Mouse (Mus musculus): ENCODE data around the gene Gm12184. TPM values are rescaled to one million over a fixed set of nuclear protein-coding genes. Genes with fewer than 3 reads are reported as not detected.
"Not testable (repeated sequence)": the region's sequence is repeated elsewhere in the genome, so short reads cannot be mapped to it uniquely, and the experiment has no call there.

The Gm12184 gene
- polyA plus RNA-seq, 1 experiment from 2014 or later = 2.6 TPM

GRCm38 (mm10) chr11:48798984-48799920 is 27.2 kb downstream of the Gm12184 start:
- Histone ChIP-seq H3K9ac (ENCODE audit: low read length) (peak overlapping the region; percentile 91), H3K36me3 (ENCODE audit: control insufficient read depth, insufficient read depth, low read length) (peaks cover 16% of the 10 kb centered on the region), H3K9me3 (ENCODE audit: control insufficient read depth, low read length) (no peaks in the 10 kb centered on the region), H3K4me1 (replicated peaks; ENCODE audit: control insufficient read depth, insufficient read depth, low read length) (peaks cover 17% of the 10 kb centered on the region), H3K4me2 (ENCODE audit: low read depth, low read length) (peak overlapping the region; percentile 95), H3K27me3 (ENCODE audit: control insufficient read depth, insufficient read depth, low read depth, low read length) (no peaks in the 10 kb centered on the region), H3K27ac (ENCODE audit: low read length) (peak overlapping the region; percentile 100), H3K4me3 (ENCODE audit: low read length) (peak overlapping the region; percentile 88)
- peak; percentile 26 for ATAC-seq (ENCODE audit: low read depth)
- 5% methylated on average over 18 of the region's 18 CpGs for WGBS

DNA sequence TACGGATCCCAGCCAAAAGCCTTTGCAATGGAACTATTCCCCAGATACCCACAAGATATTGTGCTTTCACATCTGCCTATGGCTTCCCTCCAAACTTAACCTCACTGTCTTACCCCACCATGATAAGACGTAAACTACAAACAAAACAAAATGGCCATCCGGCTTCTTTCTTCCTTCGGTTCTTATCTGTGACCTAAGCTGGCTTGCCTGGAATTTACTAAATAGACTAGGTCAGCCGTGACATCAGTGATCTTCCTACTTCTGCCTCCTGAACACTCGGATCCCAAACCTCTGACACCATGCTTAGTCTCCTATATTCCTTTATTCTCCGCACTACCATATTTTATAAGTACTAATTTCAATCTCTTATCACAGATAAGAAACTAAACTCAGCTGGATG is 28.1 kb downstream of the Gm12184 start:
- peaks cover 7% of the 10 kb centered on the region for H3K36me3 ChIP-seq (ENCODE audit: control insufficient read depth, insufficient read depth, low read length)
- peak overlapping the region; percentile 95; the same call in 1 of the 2 replicates for H3K4me2 ChIP-seq (ENCODE audit: low read depth, low read length)
- no peaks in the 10 kb centered on the region for H3K27me3 ChIP-seq (ENCODE audit: control insufficient read depth, insufficient read depth, low read depth, low read length)
- H3K9ac ChIP-seq (ENCODE audit: low read length) = no peak overlapping the region
- H3K4me3 ChIP-seq (ENCODE audit: low read length) = no peak overlapping the region
- no peak overlapping the region for H3K27ac ChIP-seq (ENCODE audit: low read length)
- ATAC-seq (ENCODE audit: low read depth) = no peak
- H3K4me1 ChIP-seq (replicated peaks; ENCODE audit: control insufficient read depth, insufficient read depth, low read length) = peaks cover 17% of the 10 kb centered on the region
- no peaks in the 10 kb centered on the region for H3K9me3 ChIP-seq (ENCODE audit: control insufficient read depth, low read length)
- 74% methylated on average over 7 of the region's 7 CpGs for WGBS

GRCm38 (mm10) chr11:48797287-48797686 is 29.2 kb downstream of the Gm12184 start:
- no peak overlapping the region for H3K4me2 ChIP-seq (ENCODE audit: low read depth, low read length)
- H3K27ac ChIP-seq (ENCODE audit: low read length) = no peak overlapping the region
- 74% methylated on average over 5 of the region's 5 CpGs for WGBS
- no peak overlapping the region for H3K9ac ChIP-seq (ENCODE audit: low read length)
- H3K36me3 ChIP-seq (ENCODE audit: control insufficient read depth, insufficient read depth, low read length) = 0 out of 2 replicates have a peak, but pooled peaks cover 2% of the 10 kb centered on the region
- ATAC-seq (ENCODE audit: low read depth) = no peak
- H3K27me3 ChIP-seq (ENCODE audit: control insufficient read depth, insufficient read depth, low read depth, low read length) = no peaks in the 10 kb centered on the region
- H3K4me1 ChIP-seq (replicated peaks; ENCODE audit: control insufficient read depth, insufficient read depth, low read length) = peaks cover 16% of the 10 kb centered on the region
- no peak overlapping the region for H3K4me3 ChIP-seq (ENCODE audit: low read length)
- no peaks in the 10 kb centered on the region for H3K9me3 ChIP-seq (ENCODE audit: control insufficient read depth, low read length)

- Histone ChIP-seq H3K4me2 (ENCODE audit: low read depth, low read length) (no peak overlapping the region), H3K36me3 (ENCODE audit: control insufficient read depth, insufficient read depth, low read length) (no peaks in the 10 kb centered on the region), H3K27ac (ENCODE audit: low read length) (no peak overlapping the region), H3K4me1 (replicated peaks; ENCODE audit: control insufficient read depth, insufficient read depth, low read length) (peaks cover 6% of the 10 kb centered on the region), H3K9me3 (ENCODE audit: control insufficient read depth, low read length) (no peaks in the 10 kb centered on the region), H3K9ac (ENCODE audit: low read length) (no peak overlapping the region), H3K27me3 (ENCODE audit: control insufficient read depth, insufficient read depth, low read depth, low read length) (no peaks in the 10 kb centered on the region), H3K4me3 (ENCODE audit: low read length) (no peak overlapping the region)
- no peak for ATAC-seq (ENCODE audit: low read depth)
- WGBS = 67% methylated on average over 4 of the region's 4 CpGs
Observed at GRCm38 (mm10) chr11:48796290-48796689, 30.2 kb downstream of the Gm12184 start.

- Histone ChIP-seq H3K9me3 (ENCODE audit: control insufficient read depth, low read length) (no peaks in the 10 kb centered on the region), H3K4me1 (replicated peaks; ENCODE audit: control insufficient read depth, insufficient read depth, low read length) (peaks cover 6% of the 10 kb centered on the region), H3K4me3 (ENCODE audit: low read length) (no peak overlapping the region), H3K27me3 (ENCODE audit: control insufficient read depth, insufficient read depth, low read depth, low read length) (no peaks in the 10 kb centered on the region), H3K36me3 (ENCODE audit: control insufficient read depth, insufficient read depth, low read length) (no peaks in the 10 kb centered on the region), H3K27ac (ENCODE audit: low read length) (no peak overlapping the region), H3K4me2 (ENCODE audit: low read depth, low read length) (no peak overlapping the region), H3K9ac (ENCODE audit: low read length) (no peak overlapping the region)
- WGBS = 89% methylated on average over 7 of the region's 7 CpGs
- ATAC-seq (ENCODE audit: low read depth) = no peak
Observed at GRCm38 (mm10) chr11:48795221-48795620, 31.2 kb downstream of the Gm12184 start.

- WGBS = 96% methylated on average over 3 of the region's 3 CpGs
- Histone ChIP-seq H3K9ac (ENCODE audit: low read length) (no peak overlapping the region), H3K36me3 (ENCODE audit: control insufficient read depth, insufficient read depth, low read length) (no peaks in the 10 kb centered on the region), H3K4me1 (replicated peaks; ENCODE audit: control insufficient read depth, insufficient read depth, low read length) (no peaks in the 10 kb centered on the region), H3K9me3 (ENCODE audit: control insufficient read depth, low read length) (no peaks in the 10 kb centered on the region), H3K4me2 (ENCODE audit: low read depth, low read length) (no peak overlapping the region), H3K27ac (ENCODE audit: low read length) (no peak overlapping the region), H3K27me3 (ENCODE audit: control insufficient read depth, insufficient read depth, low read depth, low read length) (no peaks in the 10 kb centered on the region), H3K4me3 (ENCODE audit: low read length) (no peak overlapping the region)
- ATAC-seq (ENCODE audit: low read depth) = no peak
Observed at GRCm38 (mm10) chr11:48793184-48793583, 33.3 kb downstream of the Gm12184 start.

GRCm38 (mm10) chr11:48791894-48792293 is 34.6 kb downstream of the Gm12184 start:
- H3K9ac ChIP-seq (ENCODE audit: low read length); H3K4me1 ChIP-seq (replicated peaks; ENCODE audit: control insufficient read depth, insufficient read depth, low read length); H3K36me3 ChIP-seq (ENCODE audit: control insufficient read depth, insufficient read depth, low read length); H3K27ac ChIP-seq (ENCODE audit: low read length); ATAC-seq (ENCODE audit: low read depth); H3K4me2 ChIP-seq (ENCODE audit: low read depth, low read length); H3K27me3 ChIP-seq (ENCODE audit: control insufficient read depth, insufficient read depth, low read depth, low read length); H3K9me3 ChIP-seq (ENCODE audit: control insufficient read depth, low read length); H3K4me3 ChIP-seq (ENCODE audit: low read length): not testable (repeated sequence)
- WGBS = 84% methylated on average over 9 of the region's 9 CpGs

DNA sequence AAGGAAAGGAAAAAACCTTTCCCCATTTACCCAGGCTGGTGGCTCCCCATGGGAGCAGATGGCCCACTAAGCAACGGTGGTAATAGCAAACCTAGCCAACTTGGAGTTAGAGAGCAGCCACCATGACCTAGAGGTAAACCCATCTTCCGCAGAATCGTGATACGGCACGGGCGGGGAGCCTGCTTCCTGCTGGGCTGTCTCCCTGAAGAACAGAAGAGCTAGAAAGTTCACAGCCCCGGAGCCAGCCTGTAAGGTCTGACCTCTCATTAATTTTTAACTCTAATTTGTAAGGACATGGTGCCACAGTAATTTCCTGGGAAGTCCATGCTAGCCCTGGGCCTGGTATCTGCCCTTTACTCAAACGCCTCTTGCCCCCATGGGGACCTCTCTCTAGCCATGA is 35.5 kb downstream of the Gm12184 start:
- 59% methylated on average over 8 of the region's 8 CpGs for WGBS
- Histone ChIP-seq H3K4me3 (ENCODE audit: low read length) (no peak overlapping the region), H3K36me3 (ENCODE audit: control insufficient read depth, insufficient read depth, low read length) (no peaks in the 10 kb centered on the region), H3K27me3 (ENCODE audit: control insufficient read depth, insufficient read depth, low read depth, low read length) (no peaks in the 10 kb centered on the region), H3K9ac (ENCODE audit: low read length) (no peak overlapping the region), H3K4me1 (replicated peaks; ENCODE audit: control insufficient read depth, insufficient read depth, low read length) (no peaks in the 10 kb centered on the region), H3K27ac (ENCODE audit: low read length) (no peak overlapping the region), H3K4me2 (ENCODE audit: low read depth, low read length) (no peak overlapping the region), H3K9me3 (ENCODE audit: control insufficient read depth, low read length) (no peaks in the 10 kb centered on the region)
- ATAC-seq (ENCODE audit: low read depth) = no peak

GRCm38 (mm10) chr11:48789973-48790823 is 36.3 kb downstream of the Gm12184 start:
- Histone ChIP-seq H3K4me2 (ENCODE audit: low read depth, low read length) (peak overlapping the region; percentile 56), H3K27me3 (ENCODE audit: control insufficient read depth, insufficient read depth, low read depth, low read length) (no peaks in the 10 kb centered on the region), H3K4me3 (ENCODE audit: low read length) (peak overlapping the region; percentile 35; the same call in 1 of the 2 replicates), H3K27ac (ENCODE audit: low read length) (no peak overlapping the region), H3K4me1 (replicated peaks; ENCODE audit: control insufficient read depth, insufficient read depth, low read length) (no peaks in the 10 kb centered on the region), H3K9ac (ENCODE audit: low read length) (peak overlapping the region; percentile 59; the same call in 1 of the 2 replicates), H3K9me3 (ENCODE audit: control insufficient read depth, low read length) (no peaks in the 10 kb centered on the region), H3K36me3 (ENCODE audit: control insufficient read depth, insufficient read depth, low read length) (no peaks in the 10 kb centered on the region)
- WGBS = 12% methylated on average over 20 of the region's 20 CpGs
- peak; percentile 69 for ATAC-seq (ENCODE audit: low read depth)

All from lung, embryonic 16.5 days (tissue).